Mouse (Mus musculus): Measurements from ENCODE around the gene Arfrp1.
A peak's percentile ranks its signal among the peaks of the same experiment; 100 is the strongest.

Gene Arfrp1

GRCm38 (mm10) chr2:181364860-181365596 is at the start of gene Arfrp1, which contains the start of gene Zgpat:
Gene Arfrp1, minus strand, starts transcription at chr2:181365404.
Gene Zgpat, plus strand, starts transcription at chr2:181364928.
- peak; percentile 88 for DNase-seq

DNA sequence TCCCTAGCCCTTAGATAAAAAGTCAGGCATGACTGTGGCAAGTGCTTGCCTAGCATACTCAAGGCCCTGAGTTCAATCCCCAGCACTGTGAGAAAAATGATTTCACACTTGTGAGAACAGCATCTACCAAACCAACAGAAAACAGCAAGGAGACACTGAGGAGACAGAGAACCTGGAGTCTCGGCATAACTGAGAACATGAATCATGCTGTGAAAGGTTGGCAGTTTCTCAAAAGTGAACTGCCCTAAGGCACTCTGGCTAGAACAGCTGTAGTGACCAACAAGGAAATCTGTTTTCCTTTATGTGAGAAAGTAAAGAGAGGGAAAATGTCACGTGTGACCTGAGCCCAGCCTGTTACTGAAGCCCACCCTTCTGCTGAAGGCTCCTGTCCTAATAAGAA is 47.9 kb upstream of the Arfrp1 start:
- DNase-seq: no peak

GRCm38 (mm10) chr2:181410760-181411473 is 45.7 kb upstream of the Arfrp1 start:
- DNase-seq: peak; percentile 52

GRCm38 (mm10) chr2:181409643-181410042 is 44.4 kb upstream of the Arfrp1 start:
- no peak for DNase-seq

- DNase-seq: no peak
Measured at GRCm38 (mm10) chr2:181403722-181404121, 38.5 kb upstream of the Arfrp1 start.

GRCm38 (mm10) chr2:181401497-181401896 is 36.3 kb upstream of the Arfrp1 start:
- no peak for DNase-seq

DNA sequence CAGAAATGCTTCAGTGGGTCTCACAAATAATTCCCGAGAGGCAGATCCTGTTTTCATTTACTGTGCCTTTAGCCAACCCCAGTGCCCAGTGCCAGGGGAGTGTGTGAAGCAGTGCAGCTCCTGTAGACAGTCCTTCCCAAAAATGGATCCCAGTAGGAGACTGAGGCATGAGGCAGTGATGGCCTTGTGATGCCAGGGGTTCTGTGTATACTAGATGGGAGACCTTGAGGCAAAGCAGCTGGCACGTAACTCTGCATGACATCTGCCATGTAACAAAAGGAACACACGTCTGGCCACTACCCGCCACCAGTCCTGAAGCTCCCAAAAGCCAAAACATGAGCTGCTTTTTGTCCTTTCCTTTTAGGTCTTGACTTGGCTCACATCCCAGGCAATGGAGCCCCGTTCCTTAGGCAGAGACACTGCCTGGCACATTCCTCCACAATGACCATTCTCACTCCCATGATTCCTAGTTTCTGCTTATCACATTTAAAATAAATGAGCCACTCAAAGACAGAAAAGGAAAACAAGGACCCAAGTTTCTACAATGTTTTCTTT is 32.1 kb upstream of the Arfrp1 start:
- no peak for DNase-seq

DNA sequence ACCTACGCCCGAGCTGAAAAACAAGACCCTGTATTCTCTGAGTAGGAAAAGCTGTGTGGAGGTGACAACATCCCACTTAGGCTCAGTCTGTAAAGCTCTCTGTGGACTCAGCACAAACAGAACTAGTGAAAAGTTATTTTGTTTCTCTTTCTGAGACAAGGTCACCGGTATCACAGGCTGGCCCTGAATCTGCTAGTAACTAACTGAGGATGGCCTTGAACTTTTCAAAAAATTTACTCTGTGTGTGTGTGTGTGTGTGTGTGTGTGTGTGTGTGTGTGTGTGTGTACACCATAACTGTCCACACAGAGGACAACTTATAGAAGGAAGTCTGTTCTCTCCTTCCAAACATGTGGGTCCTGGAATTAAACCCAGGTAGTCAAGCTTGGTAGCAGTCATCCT is 28.9 kb upstream of the Arfrp1 start:
- DNase-seq: no peak

- DNase-seq: peak; percentile 80
Measured at GRCm38 (mm10) chr2:181392600-181393213, 27.5 kb upstream of the Arfrp1 start.

DNA sequence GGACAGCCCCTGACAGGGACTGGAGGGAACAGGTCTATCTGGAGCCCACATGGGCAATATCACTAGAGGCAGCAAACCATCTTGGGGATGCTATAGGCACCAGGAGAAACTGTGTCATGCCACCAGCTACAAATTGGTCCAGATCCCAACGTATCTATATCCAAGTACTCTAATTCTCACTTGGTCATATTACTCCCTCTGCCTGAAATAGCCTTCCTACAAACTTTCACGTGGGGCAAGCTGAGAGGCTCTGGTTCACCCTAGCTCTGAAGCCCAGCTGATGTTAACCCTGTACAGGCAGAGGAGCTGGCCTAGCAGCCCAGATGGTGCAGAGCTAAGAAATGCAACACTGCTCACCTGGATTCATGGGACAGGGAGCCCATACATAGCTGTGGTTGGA is 26.3 kb upstream of the Arfrp1 start:
- no peak for DNase-seq

GRCm38 (mm10) chr2:181391022-181391421 is 25.8 kb upstream of the Arfrp1 start:
- peak; percentile 37 for DNase-seq

- DNase-seq: peak; percentile 80
Measured at GRCm38 (mm10) chr2:181390136-181390870, 25.1 kb upstream of the Arfrp1 start.

- DNase-seq: no peak
Measured at GRCm38 (mm10) chr2:181386663-181387210, 21.5 kb upstream of the Arfrp1 start.

- peak; percentile 90 for DNase-seq
Measured at GRCm38 (mm10) chr2:181385885-181386284, 20.7 kb upstream of the Arfrp1 start.

GRCm38 (mm10) chr2:181384919-181385391 is 19.8 kb upstream of the Arfrp1 start:
- peak; percentile 64 for DNase-seq

GRCm38 (mm10) chr2:181384463-181384862 is 19.3 kb upstream of the Arfrp1 start:
- no peak for DNase-seq

- no peak for DNase-seq
Measured at GRCm38 (mm10) chr2:181381631-181382306, 16.6 kb upstream of the Arfrp1 start.

GRCm38 (mm10) chr2:181381107-181381506 is 15.9 kb upstream of the Arfrp1 start:
- DNase-seq: no peak

DNA sequence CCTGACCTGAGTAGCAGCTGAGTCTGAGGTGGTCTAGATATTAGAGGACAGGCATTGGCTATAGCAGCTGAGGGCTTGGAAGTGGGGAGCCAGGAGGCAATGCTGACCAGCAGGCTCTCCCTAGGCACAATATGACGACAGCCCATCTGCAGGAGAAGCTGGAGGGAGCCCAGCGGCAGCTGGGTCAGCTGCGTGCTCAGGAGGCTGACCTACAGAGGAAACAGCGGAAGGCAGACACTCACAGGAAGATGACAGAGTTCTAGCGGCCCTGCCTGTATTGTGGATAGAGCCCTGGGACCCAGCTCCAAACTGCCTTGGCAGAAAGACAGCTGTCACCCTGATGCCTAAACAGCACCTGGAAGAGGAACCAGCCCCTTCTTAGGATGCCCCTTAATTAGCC is 15.0 kb upstream of the Arfrp1 start:
- no peak for DNase-seq

- no peak for DNase-seq
Measured at GRCm38 (mm10) chr2:181379778-181380177, 14.6 kb upstream of the Arfrp1 start, which contains the start of gene Lime1. Gene Lime1, plus strand, starts transcription at chr2:181380078.

DNA sequence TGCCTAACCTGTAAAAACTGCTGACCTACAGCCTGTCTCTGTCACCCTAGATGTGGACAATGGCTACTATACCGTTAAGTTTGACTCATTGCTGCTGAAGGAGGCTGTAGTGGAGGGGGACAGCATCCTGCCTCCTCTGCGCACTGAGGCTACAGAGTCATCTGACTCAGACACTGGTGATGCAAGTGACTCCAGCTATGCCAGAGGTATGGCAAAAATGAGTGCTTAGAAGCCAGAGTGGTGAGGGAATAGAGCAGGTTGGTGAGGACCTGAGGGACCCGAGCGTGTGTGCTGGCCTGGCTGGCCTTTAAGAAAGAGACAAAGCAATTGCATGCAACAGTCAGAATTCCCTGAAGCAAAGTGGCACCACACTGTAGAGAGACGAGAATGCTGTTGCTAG is 13.5 kb upstream of the Arfrp1 start:
- no peak for DNase-seq

GRCm38 (mm10) chr2:181377230-181377629 is 12.0 kb upstream of the Arfrp1 start:
- DNase-seq: no peak
